Mouse (Mus musculus): ENCODE results near the gene Ngfr. TPM values are rescaled to one million over a fixed set of nuclear protein-coding genes. Genes with fewer than 3 reads are reported as not detected.
A peak's percentile ranks its signal among the peaks of the same experiment; 100 is the strongest.
"Not testable (repeated sequence)": the region's sequence is repeated elsewhere in the genome, so short reads cannot be mapped to it uniquely, and the experiment has no call there.

The Ngfr gene
- total RNA-seq (2021): 1 to 10 TPM; 1.0 to 1.4 TPM

GRCm38 (mm10) chr11:95587423-95587951, at the start of gene Ngfr:
Gene Ngfr (minus strand): TSS chr11:95587735.
- DNase-seq (ENCODE audit: extremely low spot score in 1 of 2, low spot score in 1 of 2): peak in 1 of 2 experiments; percentile 28

GRCm38 (mm10) chr11:95635030-95635429, 47.5 kb upstream of the Ngfr start:
- no peak for DNase-seq (ENCODE audit: extremely low spot score in 1 of 2, low spot score in 1 of 2)

GRCm38 (mm10) chr11:95633512-95634000, 46.0 kb upstream of the Ngfr start:
- no peak for DNase-seq (ENCODE audit: extremely low spot score in 1 of 2, low spot score in 1 of 2)

- DNase-seq (ENCODE audit: extremely low spot score in 1 of 2, low spot score in 1 of 2): no peak
Measured at GRCm38 (mm10) chr11:95632474-95632873, 44.9 kb upstream of the Ngfr start.

- no peak for DNase-seq (ENCODE audit: extremely low spot score in 1 of 2, low spot score in 1 of 2)
Measured at GRCm38 (mm10) chr11:95631301-95631700, 43.8 kb upstream of the Ngfr start.

- no peak for DNase-seq (ENCODE audit: extremely low spot score in 1 of 2, low spot score in 1 of 2)
Measured at GRCm38 (mm10) chr11:95630558-95630957, 43.0 kb upstream of the Ngfr start.

GRCm38 (mm10) chr11:95622426-95622825, 34.9 kb upstream of the Ngfr start:
- DNase-seq (ENCODE audit: extremely low spot score in 1 of 2, low spot score in 1 of 2): no peak

GRCm38 (mm10) chr11:95621541-95622130, 34.1 kb upstream of the Ngfr start:
- DNase-seq (ENCODE audit: extremely low spot score in 1 of 2, low spot score in 1 of 2): no peak

GRCm38 (mm10) chr11:95621010-95621409, 33.5 kb upstream of the Ngfr start:
- DNase-seq (ENCODE audit: extremely low spot score in 1 of 2, low spot score in 1 of 2): no peak

- DNase-seq (ENCODE audit: extremely low spot score in 1 of 2, low spot score in 1 of 2): no peak
Measured at GRCm38 (mm10) chr11:95619886-95620444, 32.4 kb upstream of the Ngfr start.

- DNase-seq (ENCODE audit: extremely low spot score in 1 of 2, low spot score in 1 of 2): no peak
Measured at GRCm38 (mm10) chr11:95619081-95619480, 31.5 kb upstream of the Ngfr start.

- peak in 1 of 2 experiments; percentile 28 for DNase-seq (ENCODE audit: extremely low spot score in 1 of 2, low spot score in 1 of 2)
Measured at GRCm38 (mm10) chr11:95617785-95618465, 30.4 kb upstream of the Ngfr start.

- DNase-seq (ENCODE audit: extremely low spot score in 1 of 2, low spot score in 1 of 2): no peak
Measured at GRCm38 (mm10) chr11:95614739-95615138, 27.2 kb upstream of the Ngfr start.

- DNase-seq (ENCODE audit: extremely low spot score in 1 of 2, low spot score in 1 of 2): no peak
Measured at GRCm38 (mm10) chr11:95611283-95611682, 23.7 kb upstream of the Ngfr start.

GRCm38 (mm10) chr11:95610391-95610902, 22.9 kb upstream of the Ngfr start:
- DNase-seq (ENCODE audit: extremely low spot score in 1 of 2, low spot score in 1 of 2): no peak

- DNase-seq (ENCODE audit: extremely low spot score in 1 of 2, low spot score in 1 of 2): no peak
Measured at GRCm38 (mm10) chr11:95609924-95610323, 22.4 kb upstream of the Ngfr start.

GRCm38 (mm10) chr11:95607286-95607685, 19.8 kb upstream of the Ngfr start:
- DNase-seq (ENCODE audit: extremely low spot score in 1 of 2, low spot score in 1 of 2): not testable (repeated sequence)

GRCm38 (mm10) chr11:95598214-95599062, 10.9 kb upstream of the Ngfr start:
- DNase-seq (ENCODE audit: extremely low spot score in 1 of 2, low spot score in 1 of 2): no peak

- DNase-seq (ENCODE audit: extremely low spot score in 1 of 2, low spot score in 1 of 2): no peak
Measured at GRCm38 (mm10) chr11:95597741-95598140, 10.2 kb upstream of the Ngfr start.

GRCm38 (mm10) chr11:95596704-95597103, 9.2 kb upstream of the Ngfr start:
- DNase-seq (ENCODE audit: extremely low spot score in 1 of 2, low spot score in 1 of 2): no peak

Measured in layer of hippocampus, postnatal 25 days (tissue).